Mouse (Mus musculus) midbrain, postnatal 0 days (tissue): ENCODE data around the gene Wwox. TPM values are rescaled to one million over a fixed set of nuclear protein-coding genes. Genes with fewer than 3 reads are reported as not detected.

ENCODE experiments used
- ATAC-seq: fragments of 200-750 bp; cut with Nextera tagmentation; 2 replicates; pipeline ENCODE4 v1.8.0; 2017; ENCODE audit warnings: moderate number of reproducible peaks, mild to moderate bottlenecking, moderate TSS enrichment, moderate library complexity; ENCODE audit not compliant: low FRiP score
- DNase-seq: peaks from one replicate; pipeline ENCODE4 v3.0.0-alpha.2; 2015; ENCODE audit warnings: low spot score
- H3K27ac ChIP-seq: fragments of 300-500 bp; sonication (generic); 2 replicates; pipeline ENCODE4 v1.5.1; 2014; ENCODE audit warnings: low read depth, mild to moderate bottlenecking, low read length, mixed read lengths
- H3K27me3 ChIP-seq: fragments of 300-500 bp; sonication (generic); 2 replicates; pipeline ENCODE4 v1.6.1; 2014; ENCODE audit warnings: low read length, control low read depth, mixed read lengths; ENCODE audit not compliant: insufficient read depth
- H3K36me3 ChIP-seq: fragments of 300-500 bp; sonication (generic); 2 replicates; pipeline ENCODE4 v1.6.1; 2014; ENCODE audit warnings: low read length, control low read depth, mixed read lengths; ENCODE audit not compliant: insufficient read depth
- H3K4me1 ChIP-seq: fragments of 300-500 bp; sonication (generic); 2 replicates; pipeline ENCODE4 v1.6.1; 2014; ENCODE audit warnings: mild to moderate bottlenecking, control low read depth, antibody characterized with exemption, low read length, mixed read lengths; ENCODE audit not compliant: insufficient read depth
- H3K4me2 ChIP-seq: fragments of 300-500 bp; sonication (generic); 2 replicates; pipeline ENCODE4 v1.6.1; 2014; ENCODE audit warnings: low read depth, mild to moderate bottlenecking, low read length, mixed read lengths; ENCODE audit not compliant: poor library complexity, severe bottlenecking
- H3K4me3 ChIP-seq: fragments of 300-500 bp; sonication (generic); 2 replicates; pipeline ENCODE4 v1.5.1; 2014; ENCODE audit warnings: low read depth, mild to moderate bottlenecking, low read length, moderate library complexity
- H3K9ac ChIP-seq: fragments of 300-500 bp; sonication (generic); replicated peaks from 2 replicates; pipeline ENCODE4 v1.6.1; 2014; ENCODE audit warnings: mild to moderate bottlenecking, low read length, moderate library complexity, mixed read lengths; ENCODE audit not compliant: poor library complexity, severe bottlenecking
- H3K9me3 ChIP-seq: fragments of 300-500 bp; sonication (generic); 2 replicates; pipeline ENCODE4 v1.6.1; 2016; ENCODE audit warnings: low read length, control low read depth
- CTCF ChIP-seq: IDR thresholded peaks from 2 replicates; pipeline ENCODE4 v1.5.1; 2016; ENCODE audit warnings: antibody characterized with exemption, mild to moderate bottlenecking
- WGBS: fragments of 180-500 bp; shearing (Covaris S2); extraction: QIAGEN DNeasy Blood & Tissue Kit; methylation state at CpG from one replicate; pipeline ENCODE4 v1.1.7; 2014; 5-methylcytosine and 5-hydroxymethylcytosine counted together
- polyA plus RNA-seq: library from polyadenylated mRNA; unstranded; fragments of >200 nt; fragmentation: Nextera tagmentation; extraction: Ambion mirVana; gene quantifications from 2 replicates; pipeline ENCODE4 v1.2.1, GENCODE M21; 2015
- total RNA-seq: library from RNA; depleted of rRNA; stranded (reverse); fragments of >200 nt; gene quantifications from 2 replicates; pipeline ENCODE4 v1.2.3, GENCODE M21; 2014

Gene Wwox
- total and polyA plus RNA-seq, 2 experiments from 2014 or later = 15.4 to 17.2 TPM

GRCm38 (mm10) chr8:114665521-114665920 lies 226.1 kb downstream of the Wwox start:
- no peak for TF ChIP-seq CTCF
- no peak overlapping the region for H3K9ac ChIP-seq
- H3K27me3 ChIP-seq = no peaks in the 10 kb centered on the region
- H3K27ac ChIP-seq = no peak overlapping the region
- ATAC-seq (no peak), DNase-seq (no peak)
- H3K36me3 ChIP-seq = no peaks in the 10 kb centered on the region
- no peaks in the 10 kb centered on the region for H3K4me1 ChIP-seq
- no peak overlapping the region for H3K4me2 ChIP-seq
- 61% methylated on average over 6 of the region's 6 CpGs for WGBS
- no peak overlapping the region for H3K4me3 ChIP-seq
- no peaks in the 10 kb centered on the region for H3K9me3 ChIP-seq

DNA sequence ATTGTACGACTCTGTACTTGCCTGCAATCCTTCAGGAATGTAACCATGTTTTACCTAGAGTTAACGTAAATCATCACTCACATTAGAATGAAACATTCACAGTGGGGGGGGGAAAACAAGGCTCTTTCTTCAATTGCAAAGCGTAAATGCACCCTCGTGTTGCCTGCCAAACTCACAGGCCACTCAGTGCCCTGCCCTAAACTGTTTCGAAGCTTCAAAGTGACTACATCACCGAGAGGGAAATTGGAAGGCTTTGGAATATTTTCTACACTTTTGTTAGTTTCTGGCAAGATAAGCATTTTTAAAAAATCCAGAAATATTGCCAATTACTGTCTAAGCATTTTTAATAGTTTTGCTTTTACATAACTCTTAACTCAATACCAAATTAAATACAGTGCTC lies 231.3 kb downstream of the Wwox start:
- Histone ChIP-seq H3K4me2 (no peak overlapping the region), H3K36me3 (no peaks in the 10 kb centered on the region), H3K4me1 (no peaks in the 10 kb centered on the region), H3K4me3 (no peak overlapping the region), H3K27ac (no peak overlapping the region), H3K9ac (no peak overlapping the region), H3K27me3 (no peaks in the 10 kb centered on the region), H3K9me3 (no peaks in the 10 kb centered on the region)
- WGBS = 69% methylated on average over 6 of the region's 6 CpGs
- no peak for TF ChIP-seq CTCF
- DNase-seq = no peak
- no peak for ATAC-seq

DNA sequence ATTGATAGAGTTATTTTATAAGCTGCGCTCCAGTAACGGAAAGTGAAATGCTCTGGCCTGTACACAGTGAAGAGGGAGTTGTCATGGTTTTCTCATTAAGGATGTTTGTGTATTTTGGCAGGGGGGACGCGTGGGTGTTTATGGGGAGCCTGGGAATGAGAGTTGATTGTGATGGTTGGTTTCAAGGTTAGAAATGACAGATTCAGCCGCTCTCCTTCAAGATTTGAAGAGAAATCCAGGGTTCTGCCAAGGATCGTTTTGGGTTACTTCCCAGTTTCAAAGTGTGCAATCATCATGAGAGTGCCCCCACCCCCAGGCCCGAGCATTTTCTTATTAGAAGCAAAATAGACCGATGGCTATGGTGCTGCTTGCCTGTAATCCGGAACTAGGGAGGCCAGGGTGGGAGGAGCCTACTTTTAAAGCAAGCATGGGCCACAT lies 231.8 kb downstream of the Wwox start:
- TF ChIP-seq CTCF = no peak
- no peak overlapping the region for H3K27ac ChIP-seq
- H3K36me3 ChIP-seq = no peaks in the 10 kb centered on the region
- H3K4me3 ChIP-seq = no peak overlapping the region
- DNase-seq (peak; percentile 38), ATAC-seq (no peak)
- 76% methylated on average over 9 of the region's 9 CpGs for WGBS
- H3K4me2 ChIP-seq = no peak overlapping the region
- no peak overlapping the region for H3K9ac ChIP-seq
- H3K27me3 ChIP-seq = no peaks in the 10 kb centered on the region
- no peaks in the 10 kb centered on the region for H3K4me1 ChIP-seq
- no peaks in the 10 kb centered on the region for H3K9me3 ChIP-seq

DNA sequence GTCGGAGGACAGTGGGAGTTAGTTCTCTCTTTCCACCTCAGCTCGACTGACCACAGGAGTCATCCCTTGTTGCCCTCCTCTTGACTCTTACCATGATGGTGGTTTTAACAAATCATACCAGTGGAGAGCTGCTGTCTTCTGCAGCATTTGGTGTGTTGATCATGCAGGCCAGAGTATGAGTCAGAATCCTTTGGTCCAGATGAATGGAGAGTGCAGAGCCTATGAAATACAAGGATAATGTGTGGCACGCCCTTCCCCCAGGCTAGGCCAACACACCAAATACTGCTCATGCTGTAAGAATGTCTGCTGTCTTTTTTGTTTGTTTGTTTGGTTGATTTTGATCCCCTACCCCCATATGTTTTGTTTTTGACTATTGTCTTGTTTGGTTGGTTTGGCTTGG lies 234.0 kb downstream of the Wwox start:
- ATAC-seq (no peak), DNase-seq (no peak)
- no peaks in the 10 kb centered on the region for H3K9me3 ChIP-seq
- no peak overlapping the region for H3K4me2 ChIP-seq
- no peaks in the 10 kb centered on the region for H3K36me3 ChIP-seq
- H3K27me3 ChIP-seq = no peaks in the 10 kb centered on the region
- H3K27ac ChIP-seq = no peak overlapping the region
- no peak for TF ChIP-seq CTCF
- no peaks in the 10 kb centered on the region for H3K4me1 ChIP-seq
- WGBS = 96% methylated on average over 3 of the region's 3 CpGs
- no peak overlapping the region for H3K4me3 ChIP-seq
- H3K9ac ChIP-seq = no peak overlapping the region

- Histone ChIP-seq H3K4me2 (no peak overlapping the region), H3K9me3 (no peaks in the 10 kb centered on the region), H3K27me3 (no peaks in the 10 kb centered on the region), H3K27ac (no peak overlapping the region), H3K36me3 (no peaks in the 10 kb centered on the region), H3K4me3 (no peak overlapping the region), H3K4me1 (no peaks in the 10 kb centered on the region), H3K9ac (no peak overlapping the region)
- DNase-seq (peak; percentile 59), ATAC-seq (no peak)
- TF ChIP-seq CTCF = no peak
- 90% methylated on average over 7 of the region's 7 CpGs for WGBS
Observed at GRCm38 (mm10) chr8:114675151-114675550, 235.7 kb downstream of the Wwox start.

DNA sequence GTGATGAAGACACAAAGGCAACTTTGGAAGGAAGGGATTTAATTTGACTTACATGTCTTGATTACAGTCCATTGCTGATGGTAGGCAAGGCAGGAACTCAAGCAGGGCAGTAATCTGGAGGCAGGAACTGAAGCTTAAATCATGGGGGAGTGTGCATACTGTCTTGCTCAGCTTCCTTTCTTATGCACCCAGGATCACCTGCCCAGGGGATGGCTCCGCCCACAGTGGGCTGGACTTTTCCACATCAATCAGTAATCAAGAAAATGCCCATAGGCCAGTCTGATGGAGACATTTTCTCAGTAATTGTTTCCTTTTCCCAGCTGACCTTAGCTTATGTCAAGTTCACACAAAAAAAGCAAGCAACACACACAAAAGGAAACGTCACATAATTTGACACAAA lies 237.5 kb downstream of the Wwox start:
- DNase-seq (no peak), ATAC-seq (no peak)
- Histone ChIP-seq H3K4me3 (no peak overlapping the region), H3K9ac (no peak overlapping the region), H3K27ac (no peak overlapping the region), H3K27me3 (no peaks in the 10 kb centered on the region), H3K9me3 (no peaks in the 10 kb centered on the region), H3K4me1 (no peaks in the 10 kb centered on the region), H3K36me3 (no peaks in the 10 kb centered on the region), H3K4me2 (no peak overlapping the region)
- WGBS = 94% methylated on average over 2 of the region's 2 CpGs
- TF ChIP-seq CTCF = no peak
